Mouse (Mus musculus): ENCODE measurements at regions not wholly inside any gene's neighbourhood (a gene's known extent, or its start where the extent isn't known, plus 50 kb on each side); places are given as distances from the start of the nearest gene placed in this dataset.

GRCm38 (mm10) chr6:133904501-133904900 is 50.9 kb upstream of the Kap start:
- no peak for DNase-seq (ENCODE audit: low spot score in 2 of 2)

DNA sequence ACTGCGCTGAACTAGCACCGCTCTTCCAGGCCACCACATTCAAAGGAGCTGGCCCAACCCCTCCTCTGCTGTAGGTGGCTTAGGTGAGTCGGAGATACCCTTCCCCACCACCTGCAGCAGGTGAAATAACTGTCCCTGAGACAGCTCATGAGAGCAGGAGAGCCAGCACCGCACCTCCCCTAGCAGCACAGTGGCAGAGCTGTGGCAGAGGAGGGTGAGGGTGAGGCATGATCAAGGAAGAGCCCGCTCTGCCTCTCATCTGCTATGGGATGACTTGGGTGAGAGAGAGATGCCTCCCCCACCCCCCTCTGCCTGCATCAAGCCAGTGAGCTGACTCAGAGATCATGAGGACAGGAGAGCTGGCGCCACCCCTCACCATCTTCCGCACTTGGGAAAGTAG is 81.1 kb upstream of the Kap start:
- DNase-seq (ENCODE audit: low spot score in 2 of 2), result no peak

GRCm38 (mm10) chr6:133935671-133936070 is 82.1 kb upstream of the Kap start:
- DNase-seq (ENCODE audit: low spot score in 2 of 2), result no peak

- no peak for DNase-seq (ENCODE audit: low spot score in 2 of 2)
These were observed 75.4 kb upstream of the Etv6 start for GRCm38 (mm10) chr6:133959902-133960634.

GRCm38 (mm10) chr6:133960713-133961112 is 74.8 kb upstream of the Etv6 start:
- peak; percentile 42 to 66 for DNase-seq (ENCODE audit: low spot score in 2 of 2)

DNA sequence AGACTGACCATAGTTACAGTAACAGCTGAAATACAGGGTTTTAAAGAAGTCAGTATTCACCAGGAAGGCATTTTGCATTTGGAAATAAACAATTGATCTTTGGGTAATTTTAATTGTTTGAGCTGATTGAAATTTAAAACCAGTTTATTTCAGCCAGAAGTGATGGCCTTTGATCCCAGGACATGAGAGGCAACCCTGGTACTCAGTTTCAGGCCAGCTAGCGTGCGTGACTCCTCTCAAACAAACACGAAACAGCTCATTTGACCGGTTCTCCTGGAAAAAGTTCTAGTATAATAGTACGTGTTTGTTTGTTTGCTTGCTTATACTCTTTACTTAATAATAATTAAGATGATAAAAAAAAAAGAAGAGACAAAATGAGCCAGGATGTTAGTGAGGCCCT is 72.9 kb upstream of the Etv6 start:
- DNase-seq (ENCODE audit: low spot score in 2 of 2), result no peak

DNA sequence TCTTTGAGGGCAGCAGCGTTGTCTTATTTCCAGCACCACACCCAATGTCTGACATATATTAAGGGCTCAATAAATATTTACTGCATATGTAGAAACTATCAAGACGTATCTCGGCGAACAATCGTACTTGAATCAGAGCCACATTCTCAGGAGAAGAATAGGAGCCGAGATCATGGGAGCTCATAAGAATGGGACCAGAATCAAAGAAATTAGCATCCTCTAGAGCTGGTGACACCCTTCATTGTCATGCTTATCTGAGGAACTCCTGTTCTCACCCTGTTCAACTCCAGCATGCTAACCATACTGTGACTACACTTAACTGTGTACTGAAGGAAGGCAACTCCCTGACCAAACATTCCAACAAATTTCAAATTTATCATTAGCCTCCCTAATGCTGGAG is 72.2 kb upstream of the Etv6 start:
- DNase-seq (ENCODE audit: low spot score in 2 of 2), result no peak

GRCm38 (mm10) chr6:133967286-133967685 is 68.2 kb upstream of the Etv6 start:
- no peak for DNase-seq (ENCODE audit: low spot score in 2 of 2)

DNA sequence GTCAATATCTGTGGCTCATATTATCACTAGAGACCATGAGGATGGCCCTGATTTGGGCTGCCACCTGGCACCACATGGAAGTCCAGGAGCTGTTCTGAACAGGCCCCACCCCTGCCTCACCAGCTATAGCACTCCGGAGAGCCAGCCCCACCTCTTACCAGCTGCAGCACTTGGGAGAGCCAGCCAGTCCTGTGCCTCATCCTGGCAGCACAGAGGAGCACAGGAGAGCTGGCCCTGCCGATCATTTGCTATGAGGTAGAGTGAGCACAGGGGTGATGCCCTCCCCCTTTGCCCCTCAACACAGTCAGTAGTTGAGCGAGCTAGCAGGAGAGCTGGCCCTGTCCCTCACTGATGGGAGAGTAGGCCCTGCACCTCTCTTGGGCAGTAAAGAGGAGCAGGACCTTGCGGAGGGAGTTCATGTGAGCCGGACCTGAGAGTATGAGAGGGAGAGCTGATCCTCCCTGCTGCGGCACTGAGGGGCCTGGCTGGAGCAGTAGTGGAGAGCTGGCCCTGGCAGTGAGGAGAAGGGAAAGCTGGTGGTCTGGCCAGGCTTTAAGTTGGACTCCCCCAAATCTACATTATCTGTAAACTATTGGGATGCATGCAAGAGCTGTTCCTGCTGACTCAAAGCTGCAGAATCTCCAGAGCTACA is 63.3 kb upstream of the Etv6 start:
- no peak for DNase-seq (ENCODE audit: low spot score in 2 of 2)

GRCm38 (mm10) chr6:133973205-133973838 is 62.2 kb upstream of the Etv6 start:
- no peak for DNase-seq (ENCODE audit: low spot score in 2 of 2)

- no peak for DNase-seq (ENCODE audit: low spot score in 2 of 2)
These were observed 59.5 kb upstream of the Etv6 start for GRCm38 (mm10) chr6:133975951-133976350.

DNA sequence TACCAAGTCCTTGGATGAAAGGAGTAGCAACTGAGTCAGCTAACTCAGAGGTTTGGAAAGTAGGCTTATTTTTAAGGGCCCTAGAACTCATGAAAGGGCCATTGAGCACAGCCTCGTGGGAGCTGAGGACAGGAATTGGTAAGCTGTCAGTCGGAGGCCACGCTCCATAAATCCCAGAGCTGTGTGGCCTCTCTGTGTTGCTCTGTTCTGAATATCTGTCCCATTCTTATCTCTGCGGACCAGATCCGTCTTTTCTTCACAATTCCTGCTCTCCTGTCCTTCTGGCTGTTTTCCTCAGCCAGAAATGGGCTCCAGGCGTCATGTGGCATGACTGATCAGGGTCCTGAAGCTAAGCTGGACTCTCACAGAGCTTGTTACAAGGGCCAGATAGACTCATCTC is 58.6 kb upstream of the Etv6 start:
- no peak for DNase-seq (ENCODE audit: low spot score in 2 of 2)

GRCm38 (mm10) chr6:133983804-133984514 is 51.5 kb upstream of the Etv6 start:
- no peak for DNase-seq (ENCODE audit: low spot score in 2 of 2)

- DNase-seq (ENCODE audit: low spot score in 2 of 2), result no peak
These were observed 50.7 kb upstream of the Etv6 start for GRCm38 (mm10) chr6:133984666-133985355.
